Mouse (Mus musculus): ENCODE data around the gene Fbxl17.

GRCm38 (mm10) chr17:63057740-63058388 lies 442.0 kb downstream of the Fbxl17 start:
- TF ChIP-seq CTCF (IDR thresholded peaks at IDR 0.05; ENCODE audit: low read depth, low read length) (no peak), GATA1 (IDR thresholded peaks at IDR 0.05; ENCODE audit: borderline replicate concordance, low read length) (no peak), GATA2 (IDR thresholded peaks at IDR 0.05; ENCODE audit: borderline replicate concordance, low read depth, low read length) (no peak), POLR2AphosphoS5 (IDR thresholded peaks at IDR 0.05; ENCODE audit: insufficient replicate concordance, low read depth, low read length) (no peak)
